Comparison of ENCODE assay signal across 9 mouse cellular contexts in genomic region chr2:38710304-38711241, GRCm38 (mm10). TPM values are rescaled to one million over a fixed set of nuclear protein-coding genes. Genes with fewer than 3 reads are reported as not detected.
A peak's percentile ranks its signal among the peaks of the same experiment; 100 is the strongest.
DNase-seq lines count a peak whose midpoint lies in the region; ATAC-seq and TF ChIP-seq lines count a peak whose summit lies in the region.
"Had no signal": no experiment of that assay in that cellular context is flagged by ENCODE, and none has a peak within 500 bp of the region (broad histone marks: within the 10 kb centered on the region; RNA-seq: fewer than 3 reads in every experiment).

No protein-coding gene starts in this region.

- no peak for TF ChIP-seq CTCF in E14TG2a.4 (conservative IDR thresholded peaks at IDR 0.05; ENCODE audit: low read length)

- peaks cover 58% of the 10 kb centered on the region for H3K4me1 ChIP-seq in E14TG2a.4 (replicated peaks; ENCODE audit: low read depth, low read length)
- H3K4me1 ChIP-seq in forebrain, embryonic 13.5 days = peaks cover 21% of the 10 kb centered on the region

- 0 out of 2 replicates have a peak, but pooled peaks have one; percentile 19 for ATAC-seq in forebrain, embryonic 13.5 days
- 0 out of 2 replicates have a peak, but pooled peaks have one; percentile 7 for ATAC-seq in megakaryocyte progenitor cell, adult 5-6 weeks (replicated peaks; ENCODE audit: poor library complexity)

- intact Hi-C loops in left cerebral cortex, postnatal 4 days (cut with DNase I) = no loop called here

- peaks cover 97% of the 10 kb centered on the region for H3K27me3 ChIP-seq in E14TG2a.4 (ENCODE audit: insufficient read depth, low read length)
- H3K27me3 ChIP-seq in forebrain, embryonic 13.5 days = peaks cover 96% of the 10 kb centered on the region

- no peak overlapping the region for H3K27ac ChIP-seq in forebrain, embryonic 13.5 days

- H3K4me3 ChIP-seq in E14TG2a.4 (replicated peaks; ENCODE audit: low read length) = peak overlapping the region; percentile 63
- peak overlapping the region; percentile 32 for H3K4me3 ChIP-seq in forebrain, embryonic 13.5 days

- peak; percentile 57 for DNase-seq in adrenal gland, postnatal 10 days
- no peak for DNase-seq in adrenal gland, postnatal 25 days
- peak; percentile 35 for DNase-seq in kidney, adult 11 months
- DNase-seq in MN1 (ENCODE audit: low spot score) = no peak
- no peak for DNase-seq in left cerebral cortex, postnatal 4 days

- under 1% methylated on average over 75 of the region's 75 CpGs for WGBS in forebrain, embryonic 13.5 days

- peak overlapping the region; percentile 26; the same call in 1 of the 2 replicates for H3K9ac ChIP-seq in forebrain, embryonic 13.5 days

- no peaks in the 10 kb centered on the region for H3K36me3 ChIP-seq in E14TG2a.4 (ENCODE audit: insufficient read depth, low read length)
- no peaks in the 10 kb centered on the region for H3K36me3 ChIP-seq in forebrain, embryonic 13.5 days (ENCODE audit: poor library complexity, severe bottlenecking)

- H3K4me2 ChIP-seq in forebrain, embryonic 13.5 days = peak overlapping the region; percentile 52

- no peaks in the 10 kb centered on the region for H3K9me3 ChIP-seq in E14TG2a.4 (ENCODE audit: low read length)
- H3K9me3 ChIP-seq in forebrain, embryonic 13.5 days (replicated peaks) = no peaks in the 10 kb centered on the region

RNA-seq across cellular contexts. Expression of gene Nr5a1, which starts 3.8 kb away (rescaled TPM):
- 100 to 1,000 TPM; 221 to 331 TPM for total RNA-seq in adrenal gland, postnatal 10 days (2021)
- 642 and 788 TPM in 2 replicates for total RNA-seq in adrenal gland, postnatal 25 days (2021)
- polyA plus RNA-seq in forebrain, embryonic 13.5 days (2015; fragmentation: Nextera tagmentation; extraction: Ambion mirVana) = 1.4 and 2.4 TPM in 2 replicates
- not detected in 2 replicates for total RNA-seq in megakaryocyte progenitor cell, adult 5-6 weeks (2015)
- not detected in 2 replicates for total RNA-seq in megakaryocyte progenitor cell, adult 5-6 weeks (2017)
- under 1 TPM in 1 of 2 experiments, not detected in 1; 0.14 TPM for total RNA-seq in left cerebral cortex, postnatal 4 days (2021)
- polyA plus RNA-seq: cerebellum, adult 2 months had no signal

Comparison
In these comparisons a context has a peak if more than half of its experiments do, and no peak if none do; other contexts are left out.
1. DNase-seq: peak in adrenal gland, postnatal 10 days (single experiment) and kidney, adult 11 months (single experiment); none in adrenal gland, postnatal 25 days (single experiment), MN1 (single experiment) and left cerebral cortex, postnatal 4 days (single experiment).
2. RNA of gene Nr5a1, which starts 3.8 kb away (total RNA-seq): 642 to 788 TPM in adrenal gland, postnatal 25 days and 221 to 331 TPM in adrenal gland, postnatal 10 days; 0.14 TPM in left cerebral cortex, postnatal 4 days and not detected in megakaryocyte progenitor cell, adult 5-6 weeks; every median in the first group is over 100 times any median in the second.